Mouse (Mus musculus) monocyte, adult 59 days (primary cell): ENCODE measurements around the gene Vmn1r52. TPM values are rescaled to one million over a fixed set of nuclear protein-coding genes. Genes with fewer than 3 reads are reported as not detected.

Experiments used
- total RNA-seq, 2 experiments: library from RNA; stranded (reverse); gene quantifications; one replicate each; pipeline ENCODE4 v1.2.4; 2023

The Vmn1r52 gene
- not detected for total RNA-seq

DNA sequence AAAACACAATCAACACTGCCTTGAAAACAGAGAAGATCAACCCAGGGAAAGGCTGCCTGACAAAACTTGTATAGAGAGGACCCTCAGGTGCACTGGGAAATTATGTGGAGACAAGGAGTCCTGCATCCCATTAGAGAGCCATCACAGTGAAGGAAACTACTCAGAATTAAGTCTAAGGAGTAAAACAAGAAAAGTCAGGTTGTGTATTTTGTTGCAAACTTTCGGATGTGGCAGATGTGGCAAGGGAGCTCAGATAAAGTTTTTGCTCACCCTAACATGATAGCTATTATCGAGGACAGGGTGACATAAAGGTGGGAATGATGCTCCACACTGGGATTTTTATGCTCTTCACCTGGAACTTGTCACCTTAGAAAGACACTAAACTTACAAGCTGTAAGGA lies at the start of gene Vmn1r52:
Gene Vmn1r52 (plus strand): TSS at position 301 of the 400 bp plus-strand sequence.

GRCm38 (mm10) chr6:90202493-90202892 lies 27.9 kb downstream of the Vmn1r52 start, which contains the start of gene V1ra8:
TSS of gene V1ra8 (plus strand) at chr6:90202793.

GRCm38 (mm10) chr6:90224338-90224737 lies 49.7 kb downstream of the Vmn1r52 start, which contains the start of gene Vmn1r53:
TSS of gene Vmn1r53 (minus strand) at chr6:90224438.

Other genes starting within 250 kb of the Vmn1r52 start
- gene Vmn1r45, start 234.2 kb upstream of the Vmn1r52 start, total RNA-seq: not detected
- gene Vmn1r46, start 205.5 kb upstream of the Vmn1r52 start, total RNA-seq: not detected
- gene Vmn1r47, start 158.7 kb upstream of the Vmn1r52 start, total RNA-seq: not detected
- gene Vmn1r48, start 138.0 kb upstream of the Vmn1r52 start, total RNA-seq: not detected
- not detected for gene Vmn1r49, start 96.3 kb upstream of the Vmn1r52 start, total RNA-seq
- gene Vmn1r50, start 73.4 kb upstream of the Vmn1r52 start, total RNA-seq: not detected
- not detected for gene Vmn1r51, start 52.2 kb upstream of the Vmn1r52 start, total RNA-seq
- gene V1ra8, start 28.0 kb downstream of the Vmn1r52 start, total RNA-seq: not detected
- not detected for gene Vmn1r53, start 49.6 kb downstream of the Vmn1r52 start, total RNA-seq
- gene Vmn1r54, start 71.5 kb downstream of the Vmn1r52 start, total RNA-seq: not detected
- not detected for gene BC048671, start 126.4 kb downstream of the Vmn1r52 start, total RNA-seq
- gene Chst13, start 150.4 kb downstream of the Vmn1r52 start, total RNA-seq: 1 to 10 TPM; 2.8 to 3.8 TPM
- not detected for gene Uroc1, start 158.5 kb downstream of the Vmn1r52 start, total RNA-seq
- gene Zxdc, start 194.7 kb downstream of the Vmn1r52 start, total RNA-seq: 10 to 100 TPM; 18.9 to 24.6 TPM